Mouse (Mus musculus): ENCODE results near the gene Tacc2. TPM values are rescaled to one million over a fixed set of nuclear protein-coding genes. Genes with fewer than 3 reads are reported as not detected.
"Not testable (repeated sequence)": the region's sequence is repeated elsewhere in the genome, so short reads cannot be mapped to it uniquely, and the experiment has no call there.

The Tacc2 gene
- polyA plus RNA-seq, 3 experiments from 2014 or later = 3.7 to 8.8 (median 6.6) TPM

DNA sequence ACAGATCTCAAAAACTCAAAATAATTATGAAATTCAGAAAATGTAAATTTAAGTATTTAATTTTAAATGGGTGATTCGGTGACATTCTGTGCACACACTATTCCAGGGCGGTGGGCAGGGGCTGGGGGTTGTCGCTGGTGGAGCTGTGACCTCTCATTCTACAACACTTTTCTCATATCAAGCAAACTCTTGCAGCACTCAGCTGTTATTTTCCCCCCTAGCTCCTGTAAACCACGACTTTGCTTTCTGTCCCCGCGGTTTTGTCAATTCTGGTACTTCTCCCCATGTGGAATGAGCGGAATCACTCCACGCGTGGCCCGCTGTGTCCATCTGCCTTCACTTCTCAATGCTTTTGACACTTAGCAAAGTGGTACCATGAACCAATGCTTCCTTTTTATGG is 3.5 kb upstream of the Tacc2 start:
- ATAC-seq = no peak

DNA sequence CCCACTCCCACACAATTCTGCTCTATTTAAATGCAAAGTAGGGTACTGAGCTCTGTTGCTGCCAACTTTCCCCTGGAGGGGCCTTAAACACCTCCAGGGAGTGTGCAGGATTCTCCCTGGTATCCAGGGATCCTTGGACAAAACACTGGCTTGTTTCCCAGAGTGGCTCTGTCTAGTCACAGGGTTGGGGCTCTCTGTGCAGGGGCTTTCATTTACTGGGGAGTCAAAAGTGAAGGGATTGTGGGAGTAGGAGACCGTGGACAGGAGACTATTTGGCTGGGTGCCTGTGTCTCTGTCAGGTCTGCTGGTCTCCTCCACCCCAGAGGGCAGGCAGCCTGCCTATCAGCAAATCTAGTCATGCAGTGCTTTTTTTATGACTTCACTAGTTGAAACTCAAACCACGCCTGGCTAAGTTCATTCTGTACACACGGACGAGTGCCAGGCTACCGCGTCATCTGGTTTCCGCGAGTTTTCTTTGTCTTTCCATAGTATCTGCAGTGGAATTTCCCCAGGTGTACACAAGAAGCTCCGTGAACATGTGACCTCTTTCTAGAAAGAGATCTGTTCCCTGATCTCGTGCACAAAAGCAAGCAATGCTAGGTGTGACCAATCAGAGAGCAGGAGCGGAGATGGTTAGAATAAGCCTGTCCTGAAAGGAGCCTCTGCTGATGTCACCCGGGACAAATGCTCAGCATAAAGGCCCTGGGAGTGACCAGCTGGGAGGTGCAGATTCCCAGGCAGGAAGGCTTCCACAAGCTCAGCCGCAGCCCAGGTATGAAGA is 2.8 kb upstream of the Tacc2 start:
- ATAC-seq = no peak

DNA sequence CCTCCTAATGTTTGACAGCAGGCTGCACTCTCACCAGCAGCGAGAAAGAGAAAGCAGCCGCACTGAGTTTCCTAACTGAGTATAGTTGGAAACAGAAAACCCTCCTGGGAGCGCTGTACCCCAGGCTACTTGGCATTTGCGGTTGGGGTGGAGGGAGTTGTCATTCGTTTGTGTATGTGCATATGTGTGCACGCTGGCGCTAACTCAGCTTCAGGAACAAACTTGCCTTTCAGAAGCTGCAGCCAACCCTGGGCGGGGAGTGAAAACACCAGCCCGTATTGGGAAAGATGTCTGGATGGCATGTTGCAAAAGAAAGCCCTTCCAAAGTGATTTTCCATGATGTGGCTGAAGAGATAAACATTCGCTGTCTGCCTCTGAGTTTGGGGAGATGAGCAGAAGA is 257 bp upstream of the Tacc2 start:
- no peak for ATAC-seq

DNA sequence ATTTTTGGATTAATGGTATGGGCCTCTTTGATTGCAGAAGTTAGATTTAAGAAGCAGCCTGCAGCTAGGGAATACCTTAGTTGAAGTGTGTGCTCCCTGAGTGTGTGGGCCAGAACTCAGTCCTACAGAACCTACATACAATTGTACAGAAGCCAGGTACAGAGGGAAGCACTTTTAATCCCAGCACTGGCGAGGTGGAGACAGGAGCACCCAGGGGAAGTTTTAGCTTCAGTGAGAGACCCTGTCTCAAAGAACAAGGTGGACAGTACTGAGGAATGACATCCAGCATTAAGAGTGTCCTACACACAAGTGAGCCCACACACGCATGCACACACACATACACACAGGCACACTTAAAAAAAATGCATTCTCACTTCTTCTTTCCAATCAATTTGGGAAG is 828 bp downstream of the Tacc2 start:
- ATAC-seq = no peak

DNA sequence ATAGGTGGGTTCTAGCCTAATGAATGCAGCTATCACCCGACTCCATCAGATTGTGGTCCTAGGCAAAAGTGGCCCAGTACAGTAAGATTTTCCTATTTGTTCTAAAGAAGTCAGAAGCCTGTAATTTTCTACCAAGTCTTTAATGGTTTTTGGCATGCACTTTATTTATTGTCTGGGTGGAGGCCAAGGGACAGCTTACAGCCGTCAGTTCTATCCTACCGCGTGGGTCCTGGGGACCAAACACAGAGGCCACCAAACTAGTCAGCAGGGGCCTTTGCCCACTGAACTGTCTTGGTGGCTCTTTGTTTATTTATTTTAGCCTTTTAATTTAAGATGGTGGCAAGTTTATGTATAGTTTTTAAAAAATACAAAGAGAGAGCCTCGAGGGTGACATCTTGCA is 1.4 kb downstream of the Tacc2 start:
- ATAC-seq = no peak

DNA sequence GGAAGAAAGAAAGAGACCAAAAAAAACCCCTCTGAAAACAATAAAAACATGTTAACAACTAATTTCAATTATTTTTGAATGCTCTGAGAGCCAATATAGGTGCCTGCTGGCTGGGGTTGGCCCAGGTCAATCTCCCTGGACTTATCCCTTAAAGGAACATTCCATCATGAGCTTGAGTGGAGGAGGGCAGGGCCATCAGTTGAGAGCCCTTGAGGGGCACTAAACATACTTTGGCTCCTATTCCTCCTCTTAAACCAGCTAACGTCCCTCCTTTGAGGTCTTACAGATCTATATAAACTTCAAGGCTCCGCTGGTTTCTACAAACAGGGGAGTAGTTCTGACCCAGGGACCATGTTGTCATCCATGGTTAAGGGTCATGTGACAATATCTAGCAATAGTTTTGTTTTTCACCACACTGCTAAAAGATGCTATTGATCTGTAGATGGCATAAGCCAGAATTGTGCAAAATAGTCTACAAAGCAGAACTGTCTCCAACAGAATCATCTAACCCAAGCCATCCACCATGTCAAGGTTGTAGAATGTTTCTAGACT is 9.4 kb downstream of the Tacc2 start:
- no peak for ATAC-seq

DNA sequence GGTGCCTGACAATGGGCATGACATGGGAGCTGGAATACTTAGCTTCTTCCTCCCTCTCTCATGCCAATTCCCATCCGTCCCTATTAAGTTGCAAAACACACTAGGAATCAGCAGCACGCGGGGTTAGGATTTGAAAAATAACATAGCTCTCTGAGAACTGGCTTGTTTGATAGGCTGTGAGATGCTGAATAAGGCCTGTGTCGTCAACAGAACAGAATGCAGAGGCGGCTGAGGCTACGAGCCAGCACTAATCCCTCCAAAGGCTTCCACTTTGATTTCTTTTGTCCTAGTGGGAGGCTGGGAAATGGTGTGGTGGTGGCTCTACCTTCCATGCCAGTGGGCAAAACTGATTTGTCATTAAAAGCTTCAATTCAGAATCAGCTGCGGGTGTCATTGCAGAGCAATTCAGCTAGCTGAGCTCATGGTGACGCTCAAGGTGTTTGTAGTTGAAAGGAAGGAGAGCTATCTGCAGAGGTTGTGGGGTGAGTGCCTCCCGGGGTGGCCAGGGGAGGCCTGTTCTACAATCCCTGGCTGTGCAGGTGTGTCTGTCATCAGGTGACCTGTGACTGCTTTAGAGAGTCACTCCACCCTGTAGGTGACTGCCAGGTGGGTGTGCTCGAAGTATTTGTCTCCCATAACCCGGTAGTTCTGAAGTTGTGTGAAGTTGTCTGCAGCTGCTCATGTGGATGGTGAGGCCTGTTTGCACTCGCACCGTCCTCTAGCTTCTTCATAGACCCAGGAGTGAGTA is 13.0 kb downstream of the Tacc2 start:
- ATAC-seq = no peak

DNA sequence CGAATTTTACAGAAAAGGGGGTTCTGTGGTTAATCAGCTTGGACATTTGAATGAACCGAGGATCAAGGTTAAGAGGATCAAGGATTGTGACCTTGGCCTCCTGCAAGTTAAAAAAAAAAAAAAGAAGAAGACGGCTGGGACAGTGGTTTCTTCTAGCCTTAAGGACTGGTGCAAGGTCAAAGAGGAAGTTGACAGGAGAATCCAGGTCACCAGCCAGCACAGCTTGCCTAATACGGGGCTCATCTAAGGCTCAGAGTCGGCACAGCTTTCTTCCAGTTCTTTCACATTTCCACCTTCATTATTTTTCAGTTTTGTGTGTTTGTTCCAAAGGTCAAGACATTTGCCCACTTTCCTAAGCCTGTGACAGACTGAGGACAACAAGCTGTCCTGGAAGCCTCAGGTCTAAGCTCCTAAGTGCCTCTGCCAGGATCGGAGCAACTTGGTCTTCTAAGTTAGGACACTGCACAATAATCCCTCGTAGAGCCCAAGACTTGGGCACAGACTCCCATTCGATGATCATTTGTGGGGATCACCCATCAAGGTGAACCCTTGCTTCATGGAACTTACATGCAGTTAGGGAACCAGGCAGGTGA is 13.7 kb downstream of the Tacc2 start:
- ATAC-seq = no peak

DNA sequence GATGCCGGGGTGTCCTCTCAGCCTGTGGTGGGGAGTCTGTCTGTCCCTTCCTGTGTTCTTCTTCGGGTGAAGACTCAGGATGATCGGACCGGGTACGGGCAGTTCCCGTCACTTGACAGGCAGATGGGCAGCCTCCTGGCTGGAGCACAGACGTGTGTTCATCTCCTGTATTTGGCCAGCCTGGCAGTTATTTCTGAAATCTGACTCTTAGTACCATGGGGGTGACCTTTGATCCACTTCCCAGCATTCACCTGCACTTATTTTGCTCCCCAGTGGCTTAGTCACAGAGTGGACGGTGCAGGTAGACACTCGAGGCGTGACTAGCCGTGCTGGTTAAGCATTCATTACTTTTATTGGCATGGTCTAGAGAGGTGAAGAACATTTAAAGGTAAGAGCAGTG is 15.7 kb downstream of the Tacc2 start:
- not testable (repeated sequence) for ATAC-seq

DNA sequence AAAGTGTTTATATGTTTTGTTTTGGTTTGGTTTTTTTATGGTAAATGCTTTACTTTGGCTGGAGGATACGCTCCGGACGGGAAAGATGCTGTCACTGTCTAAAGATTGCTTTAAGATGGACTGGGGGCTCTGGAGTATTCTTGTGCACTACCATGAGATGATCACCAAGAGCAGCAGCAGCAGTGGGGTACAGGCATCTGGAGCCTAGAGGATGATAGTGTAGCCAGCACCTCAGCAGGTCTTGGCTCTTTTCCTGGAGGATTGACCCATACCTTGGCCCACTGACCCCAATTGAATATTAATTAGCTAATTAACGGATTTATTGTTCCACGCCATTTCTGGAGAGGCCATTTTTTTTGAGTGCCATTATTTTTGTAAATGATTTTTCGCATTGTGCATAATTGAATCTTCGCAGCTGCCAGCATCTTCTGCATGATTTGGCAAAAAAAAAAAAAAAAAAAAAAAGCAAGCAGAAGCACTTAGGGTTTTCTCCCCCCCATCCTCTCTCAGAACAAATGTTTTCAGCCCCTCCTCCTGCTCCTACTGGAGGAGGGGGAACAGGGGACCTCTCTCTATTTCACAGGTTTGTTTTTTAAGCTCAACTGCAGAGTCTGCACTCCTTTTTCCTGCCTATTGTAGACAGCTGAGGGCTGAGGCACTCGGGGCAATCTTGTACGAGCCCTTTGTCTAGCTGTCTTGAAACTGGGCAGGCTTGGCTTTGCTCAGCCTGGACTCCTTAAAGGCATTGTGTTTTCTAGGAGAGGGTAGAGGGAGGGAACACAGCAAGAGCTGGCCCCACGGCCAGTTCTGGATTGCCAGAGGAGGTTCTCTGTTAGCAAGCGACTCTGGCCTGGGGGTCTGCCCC is 16.4 kb downstream of the Tacc2 start:
- ATAC-seq = not testable (repeated sequence)

DNA sequence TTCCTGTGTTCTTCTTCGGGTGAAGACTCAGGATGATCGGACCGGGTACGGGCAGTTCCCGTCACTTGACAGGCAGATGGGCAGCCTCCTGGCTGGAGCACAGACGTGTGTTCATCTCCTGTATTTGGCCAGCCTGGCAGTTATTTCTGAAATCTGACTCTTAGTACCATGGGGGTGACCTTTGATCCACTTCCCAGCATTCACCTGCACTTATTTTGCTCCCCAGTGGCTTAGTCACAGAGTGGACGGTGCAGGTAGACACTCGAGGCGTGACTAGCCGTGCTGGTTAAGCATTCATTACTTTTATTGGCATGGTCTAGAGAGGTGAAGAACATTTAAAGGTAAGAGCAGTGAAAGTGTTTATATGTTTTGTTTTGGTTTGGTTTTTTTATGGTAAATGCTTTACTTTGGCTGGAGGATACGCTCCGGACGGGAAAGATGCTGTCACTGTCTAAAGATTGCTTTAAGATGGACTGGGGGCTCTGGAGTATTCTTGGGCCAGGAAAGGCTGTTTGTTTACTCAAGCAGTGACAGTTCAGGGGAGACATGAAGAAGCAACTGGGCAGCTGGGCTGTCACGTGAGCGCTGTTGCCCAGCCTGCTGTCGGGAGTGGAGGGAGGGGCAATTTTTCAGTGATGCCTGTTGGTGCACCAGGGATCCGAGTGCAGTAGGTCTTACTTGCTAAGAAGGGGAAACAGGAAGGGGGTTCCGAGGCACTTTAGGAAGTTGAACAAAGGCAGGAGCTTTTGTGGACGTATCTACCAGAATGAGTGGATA is 19.0 kb downstream of the Tacc2 start:
- not testable (repeated sequence) for ATAC-seq

DNA sequence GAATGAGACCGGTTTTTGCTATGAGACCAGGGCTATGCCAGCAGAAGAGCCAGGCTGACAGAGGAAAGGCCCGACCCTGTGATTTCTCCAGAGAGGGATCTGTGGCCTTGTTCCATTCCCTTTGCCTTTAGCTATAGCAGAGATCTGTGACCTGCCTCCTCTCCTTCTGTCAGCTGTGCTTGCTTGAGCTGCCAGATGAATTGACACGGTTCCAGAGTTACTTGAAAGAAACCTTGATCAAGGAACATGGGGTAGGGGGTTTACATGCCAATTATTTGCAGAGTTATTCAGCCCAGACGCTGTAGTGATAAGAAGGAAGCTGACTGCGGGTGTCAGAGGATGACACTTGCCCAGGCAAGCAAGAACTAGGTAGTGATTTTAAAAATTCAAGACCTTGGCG is 20.3 kb downstream of the Tacc2 start:
- no peak for ATAC-seq

DNA sequence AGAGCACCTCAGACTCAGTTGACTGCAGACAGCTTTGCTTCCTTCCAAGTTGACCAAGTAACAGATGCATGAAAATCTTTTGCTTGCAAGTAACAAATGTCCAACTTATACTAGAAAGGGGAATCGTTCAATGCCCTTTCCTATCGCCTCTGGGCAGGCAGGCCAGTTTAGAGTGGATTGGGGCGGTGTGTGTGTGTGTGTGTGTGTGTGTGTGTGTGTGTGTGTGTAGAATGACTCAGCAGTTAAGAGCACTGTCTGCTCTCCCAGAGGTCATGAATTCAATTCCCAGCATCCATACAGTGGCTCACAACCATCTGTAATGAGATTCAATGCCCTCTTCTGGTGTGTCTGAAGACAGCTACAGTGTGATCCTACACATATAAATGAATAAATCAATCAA is 22.8 kb downstream of the Tacc2 start:
- no peak for ATAC-seq

DNA sequence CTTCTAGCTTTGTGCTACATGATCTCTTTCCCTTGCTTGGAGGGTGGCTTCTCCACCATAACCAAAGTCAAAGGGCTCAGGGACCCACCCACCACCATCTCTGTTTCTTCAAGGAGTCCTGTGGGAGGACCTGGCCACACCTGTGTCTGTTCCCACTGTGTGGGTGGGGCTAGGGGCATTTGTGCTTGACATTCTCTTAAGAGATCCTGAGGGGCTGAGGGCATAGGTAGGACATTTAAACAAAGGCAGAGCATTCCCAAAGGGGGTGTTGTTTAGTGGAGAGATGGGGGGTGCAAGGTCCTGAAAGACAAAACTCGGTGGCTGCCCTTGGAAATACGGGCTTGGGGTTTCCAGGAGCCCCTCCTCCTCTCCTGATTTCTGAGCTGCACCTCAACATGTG is 23.3 kb downstream of the Tacc2 start:
- ATAC-seq = no peak

DNA sequence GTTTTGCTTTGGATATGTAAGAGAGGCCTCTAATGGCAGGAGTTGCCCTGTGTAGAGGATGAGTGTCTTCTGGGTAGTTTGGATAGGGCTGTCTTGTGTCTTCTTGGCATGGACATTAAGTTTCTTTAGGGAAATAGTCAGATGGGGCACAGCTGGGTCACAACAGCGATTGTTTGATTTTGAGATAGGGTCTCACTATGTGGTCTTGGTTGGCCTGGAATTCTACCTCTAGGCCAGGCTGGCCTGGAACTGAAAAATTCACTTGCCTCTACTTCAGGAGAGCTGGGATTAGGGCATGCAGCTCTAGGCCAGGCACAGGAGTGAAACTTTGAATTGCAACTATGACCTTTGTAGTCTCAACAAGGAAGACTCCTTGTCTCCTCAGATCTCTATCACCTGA is 25.6 kb downstream of the Tacc2 start:
- ATAC-seq = no peak

DNA sequence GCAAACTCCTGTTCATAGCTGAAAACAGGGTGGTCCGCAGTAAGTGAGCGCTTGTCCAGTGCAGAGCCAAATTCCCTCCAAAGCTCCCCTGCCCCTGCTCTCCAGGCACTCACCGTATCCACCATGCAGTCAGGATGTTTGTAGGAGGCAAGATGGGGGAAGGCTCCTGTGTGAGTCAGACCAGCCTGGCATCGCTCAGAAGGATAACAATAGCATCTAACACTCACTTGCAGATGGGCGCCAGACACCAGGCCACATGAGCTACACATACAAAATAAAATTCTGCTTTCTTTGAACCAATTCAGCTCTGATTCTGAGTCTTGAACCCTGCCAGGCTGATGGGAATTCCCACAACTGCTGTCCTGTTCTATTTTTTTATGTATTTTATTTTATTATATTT is 26.3 kb downstream of the Tacc2 start:
- ATAC-seq = no peak

DNA sequence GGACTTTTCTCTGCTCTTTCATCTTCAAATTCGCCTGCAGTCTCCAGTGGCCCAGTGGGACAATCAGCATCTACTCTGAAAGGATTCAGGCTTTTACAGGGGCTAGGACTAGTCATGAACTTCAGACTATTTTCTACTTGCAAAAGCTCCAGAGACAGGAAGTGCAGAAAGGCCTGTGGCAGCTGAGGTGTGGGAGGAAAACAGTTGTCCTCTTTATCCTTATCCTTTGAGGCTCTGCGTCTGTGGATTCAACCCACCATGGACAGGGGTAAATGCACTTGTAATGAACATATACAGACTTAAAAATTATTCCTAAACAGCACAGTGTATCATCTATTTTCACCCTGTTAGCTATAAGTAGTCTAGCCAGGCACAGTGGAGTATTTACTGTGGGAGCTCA is 27.2 kb downstream of the Tacc2 start:
- ATAC-seq = no peak

DNA sequence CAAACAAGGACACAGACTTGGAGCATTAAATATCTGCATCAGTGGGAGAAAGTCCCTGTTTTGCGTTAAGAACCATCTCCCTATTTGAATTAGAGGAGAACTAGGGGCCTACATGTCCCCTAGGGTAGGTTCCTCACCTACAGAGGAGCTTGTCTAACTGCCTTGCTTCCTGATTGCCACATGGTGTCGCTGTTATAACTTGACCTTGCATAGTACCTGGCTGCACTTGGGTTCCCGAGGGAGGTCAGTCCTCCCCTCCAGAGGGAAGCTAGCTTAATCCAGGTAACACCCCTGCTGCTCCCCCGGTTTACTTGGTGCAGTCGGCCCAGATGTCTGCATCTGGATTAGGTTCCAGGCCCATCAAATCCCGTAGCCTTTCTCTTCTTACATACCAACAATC is 27.9 kb downstream of the Tacc2 start:
- no peak for ATAC-seq

DNA sequence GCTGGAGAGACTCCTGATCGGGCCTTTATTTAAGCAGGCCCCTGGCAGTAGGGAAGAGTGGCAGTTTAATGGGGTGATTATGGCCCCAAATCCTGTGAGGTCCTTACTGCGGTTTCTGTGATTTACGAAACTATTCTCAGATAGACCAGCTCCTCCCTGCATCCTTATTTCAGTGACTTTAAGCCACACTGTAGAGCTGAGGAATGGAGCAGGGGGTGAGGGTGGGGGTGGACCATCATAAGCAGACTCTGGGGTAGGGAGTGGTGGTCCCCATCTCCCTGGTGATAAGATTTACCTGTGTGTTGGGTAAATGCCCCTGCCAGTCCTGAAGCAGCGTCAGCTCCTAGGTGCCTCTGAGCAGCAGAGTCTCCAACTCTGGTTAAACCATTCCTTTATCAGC is 29.7 kb downstream of the Tacc2 start:
- no peak for ATAC-seq

DNA sequence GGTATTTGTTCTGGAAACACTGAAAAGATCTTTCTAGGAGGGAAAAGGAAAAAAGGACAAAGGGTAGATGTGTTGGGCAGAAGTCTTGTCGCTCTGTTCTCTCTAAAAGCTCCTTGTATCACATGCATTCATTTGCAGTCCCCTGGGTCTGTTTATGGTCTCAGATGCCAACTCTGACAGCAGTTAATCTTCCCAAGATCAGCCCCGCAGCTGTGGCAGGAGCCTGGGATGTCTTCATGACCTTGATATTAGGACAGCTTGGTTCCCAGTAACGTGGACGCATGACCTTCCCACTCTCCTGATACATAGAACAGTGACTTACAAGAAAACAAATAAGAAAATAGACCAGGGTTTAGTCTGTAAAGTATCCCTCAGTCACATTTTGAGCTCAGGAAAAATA is 36.7 kb downstream of the Tacc2 start:
- no peak for ATAC-seq

DNA sequence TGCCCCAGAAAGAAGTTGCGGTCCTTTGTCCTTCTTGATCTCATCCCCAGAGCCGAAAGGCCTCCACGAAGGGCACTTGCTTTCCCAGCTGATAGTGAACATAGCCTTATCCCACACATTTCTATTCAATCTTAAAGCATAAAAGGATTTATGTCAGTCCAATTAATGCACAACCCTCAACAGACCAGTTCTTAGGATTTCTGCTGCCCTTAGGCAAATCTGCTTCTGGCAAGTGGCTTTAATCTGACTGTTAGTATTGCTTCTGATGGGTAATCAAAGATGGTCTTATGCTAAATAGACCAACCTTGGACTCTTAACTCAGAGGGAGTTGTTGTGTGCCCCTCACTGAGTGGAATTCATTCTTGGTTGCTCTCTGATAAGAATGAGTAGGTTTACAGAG is 40.4 kb downstream of the Tacc2 start:
- no peak for ATAC-seq

DNA sequence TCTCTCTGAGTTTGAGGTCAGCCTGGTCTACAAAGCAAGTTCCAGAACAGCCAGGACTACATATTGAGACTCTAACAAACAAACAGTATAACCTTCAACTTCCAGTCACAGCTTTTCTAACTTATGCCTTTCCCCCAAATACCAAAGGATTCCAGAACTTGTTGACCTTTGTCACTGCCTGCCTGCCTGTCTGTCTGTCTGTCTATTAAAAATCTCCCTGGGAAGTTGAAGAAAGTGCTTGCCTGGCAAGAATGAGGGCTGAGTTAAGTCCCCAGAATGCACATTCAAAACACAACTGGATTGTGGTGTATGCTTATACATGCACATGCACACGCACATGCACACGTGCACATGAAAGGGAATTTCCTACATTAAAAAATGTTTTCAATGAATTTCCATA is 43.8 kb downstream of the Tacc2 start:
- ATAC-seq = no peak

All from inflammation-experienced regulatory T-cells, adult 6 months (primary cell).